Mouse (Mus musculus): ENCODE measurements around the gene Anks4b. TPM values are rescaled to one million over a fixed set of nuclear protein-coding genes. Genes with fewer than 3 reads are reported as not detected.

Gene Anks4b
- polyA plus RNA-seq, 1 experiment from 2014 or later: not detected

DNA sequence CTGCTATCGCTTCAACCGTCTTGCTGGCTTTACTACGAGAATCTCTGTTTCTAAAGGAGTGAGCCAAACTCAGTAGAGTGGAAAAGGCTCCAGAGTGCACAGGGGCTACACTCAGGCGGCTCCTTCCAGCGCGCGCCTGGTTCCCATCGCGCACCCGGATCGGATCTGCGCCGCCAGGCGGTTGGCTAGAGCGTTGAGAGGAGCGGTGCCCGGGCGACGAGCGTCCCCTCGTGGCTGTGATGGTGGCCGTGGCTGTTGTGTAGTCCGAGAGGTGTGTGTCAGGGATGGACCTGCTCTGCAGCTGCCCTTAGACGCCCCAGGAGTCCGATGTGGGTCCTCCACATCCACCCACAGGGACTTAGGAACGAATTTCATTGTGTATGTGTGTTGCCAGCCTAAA, 30.1 kb downstream of the Anks4b start, which contains the start of gene Abca14:
Gene Abca14 (plus strand): TSS at position 173 of the 400 bp plus-strand sequence.
- Histone ChIP-seq H3K79me2 (ENCODE audit: inconsistent target) (no peaks in the 10 kb centered on the region), H3K27ac (no peak within 1 kb of the TSS), H3K4me3 (ENCODE audit: inconsistent target) (no peak within 1 kb of the TSS), H3K36me3 (ENCODE audit: inconsistent target) (no peaks in the 10 kb centered on the region)
- 15% methylated on average over 25 of the region's 26 CpGs for WGBS (ENCODE audit: missing documents)

DNA sequence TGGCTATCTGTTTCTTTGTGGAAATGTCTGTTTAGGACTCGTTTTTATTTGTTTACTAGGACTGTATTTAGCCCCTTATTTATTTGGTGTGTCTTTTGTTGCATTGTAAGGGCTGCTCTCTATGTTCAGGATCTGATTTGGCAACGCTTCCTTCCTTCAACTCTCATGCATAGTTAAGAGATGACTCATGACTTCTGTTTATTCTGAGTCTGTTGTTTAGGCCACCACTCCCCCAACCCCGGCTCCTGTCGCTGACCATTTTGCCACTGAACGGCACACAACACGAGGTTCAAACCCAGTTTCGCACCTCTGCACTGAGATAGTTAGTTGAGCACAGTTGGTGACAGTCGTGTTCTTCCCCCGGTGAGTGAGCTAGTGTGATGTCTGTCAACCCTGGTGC, 32.3 kb downstream of the Anks4b start:
- Histone ChIP-seq H3K36me3 (ENCODE audit: inconsistent target) (no peaks in the 10 kb centered on the region), H3K27ac (no peak overlapping the region), H3K4me3 (ENCODE audit: inconsistent target) (no peak overlapping the region), H3K79me2 (ENCODE audit: inconsistent target) (no peaks in the 10 kb centered on the region)
- WGBS (ENCODE audit: missing documents): 23% methylated on average over 9 of the region's 9 CpGs

DNA sequence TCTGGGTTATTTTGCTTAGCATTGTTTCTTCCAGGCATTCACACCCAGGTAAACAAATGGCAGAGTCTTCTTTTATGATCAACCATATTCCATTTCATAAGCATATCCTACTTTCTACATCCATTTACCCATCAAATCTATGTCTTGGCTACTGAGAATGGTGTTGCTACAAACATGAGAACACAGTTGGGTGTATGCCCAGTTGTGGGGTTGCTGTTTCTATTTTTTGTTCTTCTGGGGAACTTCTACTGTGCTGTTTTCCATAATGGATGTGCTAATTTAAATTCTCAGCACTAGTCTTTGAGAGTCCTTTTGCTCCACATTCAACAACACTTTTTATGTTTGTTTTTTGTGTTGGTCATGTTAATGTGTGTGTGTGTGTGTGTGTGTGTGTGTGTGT, 54.9 kb downstream of the Anks4b start:
- Histone ChIP-seq H3K79me2 (ENCODE audit: inconsistent target) (no peaks in the 10 kb centered on the region), H3K4me3 (ENCODE audit: inconsistent target) (no peak overlapping the region), H3K27ac (no peak overlapping the region), H3K36me3 (ENCODE audit: inconsistent target) (no peaks in the 10 kb centered on the region)

Other genes with a start within 250 kb of the Anks4b start
- not detected in 3 replicates for gene Dnah3, start 78.6 kb upstream of the Anks4b start, polyA plus RNA-seq (2018)
- 11.1 to 21.2 TPM (median 19.5 TPM) in 3 replicates for gene Tmem159, start 71.5 kb upstream of the Anks4b start, polyA plus RNA-seq (2018)
- not detected in 3 replicates for gene Zp2, start 28.6 kb upstream of the Anks4b start, polyA plus RNA-seq (2018)
- not detected in 3 replicates for gene Crym, start 28.3 kb downstream of the Anks4b start, polyA plus RNA-seq (2018)
- gene Abca14, start 30.1 kb downstream of the Anks4b start, polyA plus RNA-seq (2018): not detected in 3 replicates
- not detected in 3 replicates for gene Abca15, start 154.8 kb downstream of the Anks4b start, polyA plus RNA-seq (2018)
- gene Abca16, start 235.8 kb downstream of the Anks4b start, polyA plus RNA-seq (2018): not detected in 3 replicates